Mouse (Mus musculus) embryonic fibroblast, embryonic 13.5 days (primary cell): Measurements from ENCODE around the gene Tra2a.

Source experiments
- CTCF ChIP-seq: IDR thresholded peaks from 2 replicates; pipeline ENCODE4 v1.5.1; 2011; ENCODE audit warnings: mild to moderate bottlenecking, control low read depth, low read length, moderate library complexity, borderline replicate concordance; ENCODE audit not compliant: insufficient read depth
- POLR2A ChIP-seq: IDR thresholded peaks from 2 replicates; pipeline ENCODE4 v1.6.1; 2011; ENCODE audit warnings: low read depth, mild to moderate bottlenecking, control low read depth, low read length, moderate library complexity

GRCm38 (mm10) chr6:49212141-49212540, 51.7 kb downstream of the Tra2a start:
- TF ChIP-seq CTCF: no peak
- TF ChIP-seq POLR2A: no peak
